Mouse (Mus musculus) liver (tissue): Measurements from ENCODE around the gene Stoml1.

Experiments used
- DNase-seq: peaks from one replicate; pipeline ENCODE4 v3.0.0-alpha.2; 2020; ENCODE audit warnings: mixed read lengths

Gene Stoml1

DNA sequence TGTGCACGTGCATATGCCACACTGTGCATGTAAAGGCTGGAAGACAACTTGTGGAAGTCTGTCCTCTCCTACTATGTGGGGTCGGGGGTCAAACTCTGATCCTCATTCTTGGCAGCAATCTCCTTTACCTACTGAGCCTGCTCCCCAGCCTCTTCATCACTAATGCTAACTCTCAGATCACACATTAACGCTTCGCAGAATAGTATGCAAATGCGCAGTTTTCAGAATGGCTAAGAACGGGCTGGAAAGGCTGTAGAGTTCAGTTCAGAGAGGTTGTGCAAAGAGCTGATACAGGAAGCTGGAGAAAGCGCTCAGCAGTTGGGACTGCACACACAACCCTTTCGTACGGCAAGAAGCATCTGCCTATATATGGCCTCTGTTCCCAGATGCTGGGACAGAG lies 19.9 kb downstream of the Stoml1 start:
- DNase-seq: no peak

DNA sequence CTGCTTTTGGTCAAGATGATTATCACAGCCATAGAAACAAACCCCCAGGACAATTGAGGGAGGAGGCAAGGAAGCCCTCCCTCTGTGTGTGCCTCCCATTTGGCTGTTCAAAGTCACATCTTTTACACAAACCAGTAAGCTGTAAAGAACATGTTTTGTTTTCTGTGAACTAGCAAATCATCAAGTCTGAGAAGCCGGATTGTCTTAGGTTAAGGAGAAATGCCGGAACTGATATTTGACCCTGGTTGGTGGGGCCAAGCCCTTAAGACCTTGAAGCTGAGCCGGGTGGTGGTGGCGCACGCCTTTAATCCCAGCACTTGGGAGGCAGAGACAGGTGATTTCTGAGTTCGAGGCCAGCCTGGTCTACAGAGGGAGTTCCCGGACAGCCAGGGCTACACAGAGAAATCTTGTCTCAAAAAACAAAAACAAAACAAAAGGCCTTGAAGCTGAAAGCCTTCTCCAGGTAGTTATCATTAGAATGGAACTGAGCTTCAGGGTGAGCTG lies 21.2 kb downstream of the Stoml1 start:
- no peak for DNase-seq

DNA sequence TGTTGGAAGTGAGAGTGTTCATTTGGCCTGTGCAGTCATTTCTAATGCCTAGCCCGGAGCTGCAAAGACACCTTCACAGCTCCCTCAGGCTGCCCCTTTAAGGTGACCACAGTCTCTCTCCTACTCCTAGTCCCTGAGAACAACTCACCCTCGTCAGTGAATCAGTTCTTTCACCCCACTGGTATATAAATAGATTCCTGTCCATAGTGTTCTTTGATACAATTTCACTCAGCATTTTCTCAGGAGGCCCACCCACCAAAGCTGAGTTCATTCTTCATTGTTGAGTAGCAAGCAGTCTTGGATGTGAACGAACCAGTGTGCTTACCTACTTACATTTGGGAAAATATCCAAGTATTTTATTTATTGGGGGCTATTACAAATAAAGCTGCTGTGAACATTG lies 21.7 kb downstream of the Stoml1 start:
- no peak for DNase-seq

DNA sequence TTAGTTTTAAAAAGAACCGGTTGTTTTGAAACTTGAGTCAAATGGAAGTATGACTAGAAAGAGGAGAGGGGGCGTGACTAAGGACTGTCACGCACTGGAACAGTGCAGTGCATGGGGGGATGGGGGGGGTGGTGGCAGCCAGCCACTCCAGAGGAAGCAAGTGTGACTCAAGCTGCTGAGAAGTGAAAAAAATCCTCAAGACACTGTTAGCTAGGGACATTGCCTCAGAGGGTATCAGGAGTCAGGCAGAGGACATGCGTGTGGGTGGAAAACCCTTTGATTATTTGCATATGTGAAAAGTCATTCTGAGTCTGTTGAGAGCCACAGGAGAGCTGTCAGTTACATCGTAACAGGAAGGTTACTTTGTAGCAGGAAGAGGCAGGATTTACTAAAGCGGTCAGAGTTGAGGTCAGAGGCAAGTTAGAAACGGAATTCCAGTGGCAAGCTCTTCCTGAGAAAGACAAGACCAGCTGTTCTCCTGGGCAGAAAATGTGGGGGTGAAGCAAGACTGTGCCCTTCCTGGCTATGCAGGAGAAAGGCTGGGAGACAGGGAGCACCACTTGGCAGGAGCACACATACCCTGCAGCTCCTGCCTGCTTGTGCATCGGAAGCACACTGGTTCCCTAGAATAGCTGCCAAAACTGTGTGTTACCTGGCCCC lies 22.3 kb downstream of the Stoml1 start:
- peak; percentile 63 for DNase-seq

DNA sequence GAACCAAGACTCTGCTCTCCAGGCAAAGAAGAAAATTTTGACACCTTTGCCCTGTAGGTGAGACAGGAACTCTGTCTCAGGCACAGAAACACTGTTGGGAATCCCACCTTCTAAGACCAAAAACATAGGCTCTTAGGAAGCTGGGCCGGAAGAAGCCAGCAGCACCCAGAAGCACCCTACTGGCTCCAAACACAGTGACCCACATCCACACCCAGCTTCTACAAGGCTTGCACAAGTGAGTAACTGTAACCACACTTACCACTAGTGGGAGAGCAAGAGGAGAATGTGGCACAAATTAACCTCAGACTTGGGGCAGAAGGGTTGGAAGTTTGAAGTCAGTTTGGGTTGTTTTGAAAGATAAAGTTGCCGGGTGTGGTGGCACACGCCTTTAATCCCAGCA lies 22.8 kb downstream of the Stoml1 start:
- no peak for DNase-seq

DNA sequence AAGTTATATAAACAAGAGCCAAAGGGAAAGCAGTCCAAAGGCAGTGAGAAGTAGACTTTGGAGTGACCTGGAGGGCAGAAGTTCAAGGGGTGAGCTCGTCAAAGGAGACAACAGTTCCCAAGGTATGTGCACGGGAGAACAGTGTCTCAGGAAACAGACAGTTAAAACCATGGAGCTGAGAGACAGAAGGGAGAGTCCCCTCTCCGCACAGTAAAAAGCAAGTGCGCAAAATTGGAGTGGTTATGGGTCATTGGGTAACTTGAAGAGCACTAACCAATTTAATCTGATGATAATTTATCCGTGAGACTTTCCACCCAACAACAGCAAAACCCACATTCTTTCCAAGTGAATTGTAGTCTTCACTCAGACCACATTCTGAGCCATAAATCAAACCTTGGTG lies 23.4 kb downstream of the Stoml1 start:
- DNase-seq: no peak

DNA sequence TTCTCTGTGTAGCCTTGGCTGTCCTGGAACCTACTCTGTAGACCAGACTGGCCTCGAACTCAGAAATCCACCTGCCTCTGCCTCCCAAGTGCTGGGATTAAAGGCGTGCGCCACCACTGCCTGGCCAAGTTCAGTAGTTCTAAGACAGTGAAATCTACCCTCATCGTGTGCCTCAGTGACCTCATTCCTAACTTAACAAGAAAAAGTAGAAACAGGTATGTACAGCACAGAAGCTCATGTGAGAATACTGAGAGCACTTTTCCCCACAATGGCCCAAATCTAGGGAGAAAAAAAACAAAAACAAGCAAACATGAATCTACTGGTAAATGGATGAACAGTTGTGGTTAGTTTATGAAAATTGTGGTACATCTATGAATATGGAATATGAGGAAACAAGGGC lies 25.3 kb downstream of the Stoml1 start:
- DNase-seq: no peak

DNA sequence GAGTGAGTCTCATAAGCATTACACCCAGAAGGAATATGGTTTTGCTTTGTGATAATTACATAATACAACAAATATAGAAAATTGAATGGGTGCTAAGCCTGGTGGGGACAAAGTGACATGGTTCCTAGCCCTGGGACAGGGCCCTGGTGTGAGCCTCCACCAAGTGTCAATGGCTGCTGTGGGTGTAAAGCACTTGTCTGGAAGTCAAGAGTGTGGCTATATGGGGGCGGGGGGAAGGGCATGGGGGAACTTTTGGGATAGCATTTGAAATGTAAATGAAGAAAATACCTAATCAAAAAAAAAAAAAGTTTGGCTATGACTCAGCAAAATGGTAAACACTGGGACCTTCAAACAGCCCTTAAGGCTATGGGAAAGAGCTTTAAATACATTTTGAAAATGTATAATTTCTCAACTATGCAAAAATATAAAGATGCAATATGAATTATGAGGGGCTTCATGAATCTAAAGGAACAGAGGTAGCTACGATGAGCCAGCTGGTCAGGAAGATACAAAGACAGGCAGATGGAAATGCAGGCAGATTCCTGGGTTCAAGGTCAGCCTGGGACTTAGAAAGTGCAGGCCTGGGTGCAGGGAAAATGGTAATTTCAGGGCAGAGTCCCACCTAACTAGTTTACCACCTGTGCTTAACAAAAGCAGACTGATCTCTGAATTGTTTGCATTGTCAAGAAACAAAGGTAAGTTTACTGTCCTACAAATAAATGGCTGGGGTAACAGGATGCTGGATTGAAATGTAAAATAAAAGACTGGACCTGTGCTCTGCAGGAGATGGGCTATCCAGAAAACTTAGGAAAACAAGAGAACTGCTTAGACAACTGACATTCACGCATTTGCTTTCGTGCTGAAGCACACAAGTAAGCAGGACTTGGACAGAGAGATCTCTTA lies 26.1 kb downstream of the Stoml1 start:
- DNase-seq: no peak

DNA sequence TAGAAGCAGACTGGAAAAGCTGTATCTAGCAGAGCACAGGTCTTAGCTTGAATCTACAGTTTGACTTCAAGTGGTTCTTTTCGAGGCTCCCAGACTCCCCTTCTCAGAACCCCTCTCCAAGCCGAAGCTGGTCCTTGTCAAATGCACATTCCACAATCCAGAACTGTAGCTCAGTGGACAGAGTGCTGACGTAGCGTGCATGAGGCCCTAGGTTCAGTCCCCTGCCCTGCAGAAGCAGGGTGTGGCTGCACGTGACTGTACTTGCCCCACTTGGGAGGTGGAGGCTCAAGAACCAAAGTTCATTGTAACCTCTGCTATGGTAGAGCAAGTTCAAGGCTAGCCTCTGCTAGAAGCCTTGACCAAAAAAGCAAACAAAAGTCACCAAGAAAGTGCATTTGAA lies 26.8 kb downstream of the Stoml1 start:
- no peak for DNase-seq

DNA sequence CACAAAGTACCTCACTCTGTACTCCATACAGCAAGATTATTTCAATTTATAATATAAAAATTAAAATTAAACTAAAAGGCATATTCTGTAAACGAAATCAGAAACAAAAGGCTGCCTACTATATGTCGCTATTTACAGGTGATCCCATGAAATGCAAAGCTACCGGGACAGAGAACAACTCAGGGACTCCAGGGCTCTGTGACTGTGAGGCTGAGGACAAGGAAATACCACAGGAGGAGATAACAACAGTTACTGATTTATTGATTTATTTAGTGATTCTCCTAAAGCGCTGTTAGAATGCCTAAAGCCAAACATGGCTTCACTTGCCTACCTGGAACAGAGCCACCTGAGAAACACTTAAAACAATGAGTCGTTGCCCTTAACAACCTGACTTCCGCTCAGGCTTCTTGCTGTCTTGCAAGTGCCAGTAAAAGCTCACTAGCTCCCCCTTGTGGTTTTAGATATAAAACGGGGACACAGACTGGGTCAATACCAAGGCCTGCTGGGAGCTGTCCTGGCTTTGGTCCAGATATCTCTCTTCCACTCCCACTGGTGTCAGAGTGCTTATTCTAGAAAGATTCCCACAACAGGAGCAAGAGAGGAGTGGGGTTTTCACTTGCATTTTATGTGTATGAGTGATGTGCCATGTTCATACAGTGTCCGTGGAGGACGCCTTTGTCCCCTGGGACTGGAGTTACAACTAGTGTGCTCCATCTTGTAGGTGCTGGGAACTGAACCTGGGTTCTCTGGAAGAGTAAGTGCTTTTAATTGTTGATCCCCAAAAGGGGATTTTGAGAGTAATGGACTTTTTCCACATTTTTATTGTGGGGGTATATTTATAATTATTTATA lies 27.5 kb downstream of the Stoml1 start:
- DNase-seq: peak; percentile 69

DNA sequence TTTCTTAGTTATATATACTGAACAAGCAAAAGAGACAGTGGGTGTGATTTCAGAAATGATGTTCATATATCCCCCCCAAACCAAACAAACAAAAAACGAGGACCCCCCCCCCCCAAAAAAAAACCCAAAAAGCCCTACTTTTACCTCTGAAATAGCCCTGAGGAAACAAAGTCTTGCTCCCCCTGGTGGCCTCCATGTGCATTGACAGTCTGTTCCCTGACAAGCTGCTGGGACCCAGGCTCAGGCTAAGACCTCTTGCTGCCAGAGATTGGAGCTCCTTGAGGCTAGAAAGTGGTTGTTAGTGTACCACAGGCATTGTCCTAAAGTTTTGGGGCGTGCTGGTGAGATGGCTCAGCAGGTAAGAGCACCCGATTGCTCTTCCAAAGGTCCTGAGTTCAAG lies 28.6 kb downstream of the Stoml1 start:
- DNase-seq: peak; percentile 57

DNA sequence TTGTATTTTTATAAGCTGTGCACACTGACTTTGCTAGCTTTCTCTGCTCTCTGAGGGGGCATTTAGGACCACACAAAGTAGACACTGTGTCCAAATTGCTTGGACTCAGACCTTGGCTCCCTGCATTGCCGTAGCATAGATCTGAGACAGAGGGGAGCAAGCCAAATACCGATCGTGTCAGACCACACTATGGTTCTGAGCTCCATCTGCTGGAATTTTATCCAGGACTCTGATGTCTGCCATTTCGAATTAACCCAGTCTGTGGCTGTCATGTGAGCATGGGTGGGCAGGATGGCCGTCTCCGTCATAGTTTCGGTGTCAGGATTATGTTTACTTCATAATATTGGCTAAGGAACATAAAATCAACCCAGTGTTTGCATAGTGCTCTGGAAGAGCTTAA lies 30.5 kb downstream of the Stoml1 start:
- DNase-seq: no peak

DNA sequence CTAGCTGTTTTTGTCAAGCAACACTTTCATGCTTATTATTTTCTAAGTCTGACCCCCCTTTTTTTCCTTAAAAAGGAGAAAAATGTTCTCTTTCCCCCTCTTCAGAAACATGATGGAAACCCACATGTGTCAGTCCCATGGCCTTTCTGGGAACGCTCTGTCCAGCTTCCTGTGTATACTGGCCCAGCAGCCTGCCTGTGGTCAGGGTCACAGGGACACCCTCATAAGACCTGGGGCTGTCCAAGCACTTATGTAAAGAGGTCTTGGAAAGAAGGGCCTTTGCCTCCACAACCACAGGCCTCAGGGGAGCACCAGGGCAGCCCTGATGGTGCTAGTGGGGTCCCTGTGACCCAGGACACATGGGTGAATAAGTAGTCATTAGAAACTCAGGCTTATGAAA lies 36.1 kb downstream of the Stoml1 start:
- no peak for DNase-seq

DNA sequence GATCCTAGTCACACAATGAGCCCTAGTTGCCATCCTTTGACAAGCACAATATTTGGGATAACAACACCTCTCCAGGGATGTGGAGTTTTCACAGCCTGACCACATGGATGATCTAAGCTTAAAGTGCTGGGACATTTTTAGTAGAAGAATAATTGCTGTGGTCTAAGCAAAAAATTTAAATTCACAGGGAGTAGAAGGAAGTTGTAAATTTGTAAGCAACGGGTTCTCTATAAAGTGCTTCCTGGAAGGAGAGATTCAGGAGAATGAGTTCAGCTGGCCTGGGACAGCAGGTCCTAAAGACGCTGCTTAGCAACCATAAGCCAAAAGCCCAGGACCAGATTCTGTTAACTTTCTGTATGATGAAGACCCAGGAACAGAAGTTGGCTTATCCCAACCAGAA lies 36.9 kb downstream of the Stoml1 start:
- no peak for DNase-seq

DNA sequence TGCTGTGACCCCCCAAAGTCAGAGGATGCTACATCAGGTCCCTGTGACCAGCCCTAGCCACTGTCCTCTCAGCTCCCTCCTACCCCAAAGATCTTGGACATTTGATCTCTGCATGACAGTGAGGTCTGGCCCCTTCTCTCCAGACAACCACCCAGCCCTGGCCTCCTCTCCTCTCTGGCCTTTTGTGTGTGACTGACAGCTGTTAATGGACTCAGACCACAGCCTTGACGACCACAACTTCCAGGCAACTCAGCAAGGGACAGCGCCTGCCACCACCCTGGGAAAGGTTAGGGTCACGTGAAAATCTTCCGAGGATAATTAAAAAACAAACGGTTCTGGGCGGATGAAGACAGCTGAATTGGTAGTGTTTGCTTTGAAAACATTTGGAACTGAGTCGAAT lies 41.6 kb downstream of the Stoml1 start:
- no peak for DNase-seq

DNA sequence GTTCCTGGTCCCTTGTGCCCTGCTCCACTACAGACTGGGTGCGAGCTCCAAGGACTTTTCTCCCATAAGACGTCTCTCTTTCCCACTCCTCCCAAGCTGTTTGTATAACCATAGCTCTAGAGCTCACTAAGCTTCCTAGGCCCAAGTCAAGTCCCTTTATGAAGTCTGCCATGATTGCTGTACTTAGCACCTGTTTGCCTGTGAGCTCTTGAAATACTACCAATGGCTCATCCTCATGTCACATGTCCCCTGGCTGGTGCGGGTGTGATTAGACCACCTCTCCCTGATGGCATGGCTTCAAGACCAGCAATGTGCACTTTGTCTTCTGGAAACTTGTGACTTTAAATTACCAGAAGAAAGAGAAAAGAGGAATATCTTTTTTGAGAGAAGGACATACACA lies 42.4 kb downstream of the Stoml1 start:
- DNase-seq: no peak

DNA sequence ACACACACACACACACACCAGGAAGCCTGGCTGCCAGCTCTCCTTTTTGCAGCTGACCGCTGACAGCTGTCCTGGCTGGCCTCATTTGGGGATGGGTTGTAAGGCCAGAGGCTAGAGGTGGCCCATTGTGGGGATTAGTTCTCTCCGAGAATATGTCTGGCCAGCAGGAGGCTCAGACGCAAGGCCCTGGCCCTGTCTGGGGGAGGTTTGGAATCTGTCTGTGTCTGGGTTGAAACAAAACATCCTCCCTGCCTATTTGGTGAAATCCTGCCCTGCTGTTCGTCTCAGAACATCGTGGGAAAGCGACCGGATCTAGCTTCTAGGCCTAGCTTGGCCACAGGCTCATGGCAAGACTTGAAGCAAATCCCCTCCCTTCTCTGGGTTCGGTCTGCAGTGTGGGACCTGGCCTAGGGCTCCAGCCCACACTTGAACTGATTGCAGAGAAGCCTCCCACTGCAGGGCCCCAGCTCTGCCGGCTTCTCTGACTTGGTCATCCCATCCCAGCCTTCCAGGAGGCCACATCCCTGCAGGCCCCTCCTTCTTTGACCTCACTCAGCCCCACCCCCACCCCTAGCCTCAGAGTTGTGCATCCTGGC lies 42.9 kb downstream of the Stoml1 start:
- peak; percentile 23 for DNase-seq

DNA sequence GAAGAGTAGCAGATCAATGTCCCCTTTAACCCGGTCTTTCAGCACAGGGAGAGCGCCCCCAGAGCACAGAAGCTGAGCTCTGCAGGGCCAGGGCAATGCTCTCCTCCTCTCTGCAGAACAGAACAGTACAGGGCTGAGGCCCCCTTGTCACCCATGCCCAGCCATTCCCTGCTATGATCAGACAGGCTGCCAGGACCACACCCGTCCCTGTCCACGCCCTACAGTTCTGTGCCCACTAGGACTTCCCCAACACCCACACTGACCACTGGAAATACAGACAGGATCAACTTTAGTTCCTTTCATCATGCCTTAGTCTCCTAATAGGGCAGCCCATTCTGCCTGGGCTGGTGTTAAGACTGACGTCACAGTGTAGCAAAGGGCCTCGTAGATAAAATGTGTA lies 44.1 kb downstream of the Stoml1 start:
- no peak for DNase-seq

DNA sequence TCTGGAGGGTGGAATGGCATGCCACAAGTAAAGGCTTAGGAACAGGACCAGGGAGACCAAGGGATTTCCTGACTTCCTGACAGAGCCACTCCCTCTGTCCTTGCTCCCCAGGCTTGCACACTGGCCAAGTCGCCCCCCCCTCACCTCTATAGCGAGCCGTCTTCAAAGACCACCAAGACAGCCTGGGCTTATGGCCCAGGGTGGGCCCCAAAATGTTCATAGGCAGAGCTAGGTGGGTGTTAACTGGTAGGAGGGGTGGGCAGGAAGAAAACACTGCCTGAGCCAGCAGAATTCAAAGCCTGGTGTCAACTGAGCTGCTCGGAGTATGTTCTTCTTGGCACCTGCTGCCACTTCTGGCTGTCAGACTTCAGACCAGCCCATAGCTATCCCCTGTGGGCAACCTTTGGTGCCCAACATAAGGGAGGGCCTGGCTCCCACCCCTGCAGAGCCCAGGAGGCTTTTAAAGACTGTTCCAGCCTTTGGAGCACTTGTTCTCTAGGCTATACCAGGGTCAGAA lies 45.1 kb downstream of the Stoml1 start:
- no peak for DNase-seq

DNA sequence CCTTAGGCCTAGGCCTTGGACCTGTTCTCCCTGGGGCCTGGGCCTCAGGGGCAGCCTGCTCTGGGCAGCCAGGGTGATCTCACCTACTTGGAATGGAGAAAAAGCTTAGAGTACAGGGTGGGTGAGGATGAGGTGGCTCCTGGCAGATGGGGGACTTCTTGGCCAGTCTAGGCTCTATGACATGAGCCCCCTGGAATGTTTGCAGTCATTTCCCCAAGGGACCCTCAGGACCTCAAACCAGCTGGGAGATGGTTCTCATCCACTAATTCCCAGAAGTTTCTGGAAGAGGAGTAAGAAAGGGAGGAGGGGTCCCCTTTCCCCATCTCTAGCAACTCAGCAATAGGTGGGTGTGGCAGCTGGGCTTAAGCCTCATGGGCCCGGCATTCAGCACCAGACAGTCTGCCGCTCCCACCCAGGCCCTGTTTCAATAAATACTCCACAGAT lies 46.4 kb downstream of the Stoml1 start:
- DNase-seq: no peak

DNA sequence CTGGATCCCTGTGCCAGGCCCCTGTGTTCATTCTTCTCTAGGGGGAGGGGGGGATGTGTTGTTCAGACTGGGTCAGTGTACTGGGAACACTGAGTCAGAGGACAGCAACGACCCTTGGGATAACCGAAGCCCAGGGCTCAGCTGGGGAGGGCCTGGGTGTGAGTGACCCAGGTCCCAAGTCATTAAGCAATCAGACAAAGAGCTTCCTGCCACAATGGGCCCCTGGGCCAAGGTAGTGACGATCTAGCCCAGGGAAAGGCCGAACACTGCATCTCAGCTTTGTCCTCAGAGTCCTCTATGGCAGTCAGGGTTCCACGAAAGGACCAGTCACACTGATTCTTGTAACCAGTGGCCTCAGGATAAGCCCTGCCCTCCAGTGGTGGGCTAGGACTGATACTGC lies 50.2 kb downstream of the Stoml1 start:
- no peak for DNase-seq

DNA sequence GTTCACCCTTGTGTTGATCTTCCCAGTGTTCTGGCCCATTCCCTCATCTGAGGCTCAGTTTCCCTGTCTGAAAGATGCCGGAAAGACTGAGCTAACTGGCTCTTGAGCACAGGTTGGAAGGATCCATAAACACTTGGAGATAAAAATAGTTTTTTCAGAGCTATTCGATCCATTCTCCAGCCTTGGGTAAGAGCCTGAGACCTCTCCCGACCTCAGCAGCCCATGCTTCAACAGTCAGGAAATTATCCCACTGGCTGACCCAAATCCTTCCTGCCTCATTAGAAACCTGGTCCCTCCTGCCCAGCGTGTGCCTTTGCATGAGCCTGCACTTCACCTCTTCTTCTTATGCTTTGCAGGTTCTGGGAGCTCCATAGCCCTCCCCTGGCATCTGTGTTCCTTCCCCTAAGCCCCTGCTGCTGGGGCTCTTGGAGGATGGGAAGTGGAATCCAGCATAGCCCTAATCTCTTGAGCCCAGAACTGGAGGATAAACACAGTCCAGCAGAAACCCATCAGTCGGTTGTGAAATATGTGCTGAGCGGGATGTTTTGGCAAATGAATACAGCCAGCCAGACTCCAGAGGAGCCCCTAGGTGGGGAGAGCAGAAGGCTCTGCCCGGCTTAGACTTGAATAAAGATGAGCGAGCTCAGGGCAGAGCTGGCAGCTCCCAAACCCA lies 50.8 kb downstream of the Stoml1 start:
- DNase-seq: no peak
